In the genomic region with DNA sequence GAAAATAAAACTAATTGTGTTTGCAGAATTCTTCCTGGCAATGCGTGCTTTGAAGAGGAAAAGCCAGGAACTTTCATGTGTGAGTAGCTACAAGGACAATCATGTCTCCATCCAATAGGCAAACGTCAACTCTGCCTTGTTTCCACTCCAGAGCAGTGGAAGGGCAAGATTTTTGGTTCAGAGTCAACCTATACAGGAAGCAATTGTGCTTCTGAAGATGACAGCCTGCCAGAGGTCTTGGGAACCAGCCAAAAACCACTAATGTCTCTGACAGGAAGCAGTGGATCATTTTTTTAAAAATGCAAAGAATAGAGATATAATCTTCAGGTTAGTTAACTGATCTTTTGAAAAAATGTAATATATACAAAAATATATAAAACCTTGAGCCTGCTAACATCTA, we compare ENCODE assay signal across 15 mouse cellular contexts. TPM values are rescaled to one million over a fixed set of nuclear protein-coding genes. Genes with fewer than 3 reads are reported as not detected.
DNase-seq lines count a peak whose midpoint lies in the region; ATAC-seq and TF ChIP-seq lines count a peak whose summit lies in the region.
"Had no signal": no experiment of that assay in that cellular context is flagged by ENCODE, and none has a peak within 500 bp of the region (broad histone marks: within the 10 kb centered on the region; RNA-seq: fewer than 3 reads in every experiment).

No protein-coding gene starts in this region.

- no peaks in the 10 kb centered on the region for H3K4me1 ChIP-seq in cerebellum, adult 2 months (ENCODE audit: control insufficient read depth, insufficient read depth, low read length)
- H3K4me1 ChIP-seq in heart, adult 2 months (ENCODE audit: control insufficient read depth, insufficient read depth, low read length), result no peaks in the 10 kb centered on the region
- no peaks in the 10 kb centered on the region for H3K4me1 ChIP-seq in midbrain, postnatal 0 days (ENCODE audit: insufficient read depth, low read length)
- H3K4me1 ChIP-seq in midbrain, embryonic 13.5 days (replicated peaks), result no peaks in the 10 kb centered on the region
- H3K4me1 ChIP-seq: heart, embryonic 13.5 days; liver, embryonic 15.5 days; neural tube, embryonic 13.5 days had no signal

- H3K79me2 ChIP-seq in heart, adult 2 months (replicated peaks; ENCODE audit: control insufficient read depth, insufficient read depth, low read length), result no peaks in the 10 kb centered on the region

- ATAC-seq in midbrain, postnatal 0 days (ENCODE audit: low FRiP score), result no peak
- ATAC-seq in midbrain, embryonic 13.5 days, result no peak
- ATAC-seq: forebrain, embryonic 14.5 days; intestine, embryonic 16.5 days had no signal

- no peak for TF ChIP-seq CTCF in cerebellum, adult 2 months (IDR thresholded peaks at IDR 0.05; ENCODE audit: borderline replicate concordance, insufficient read depth, low read depth, low read length)
- TF ChIP-seq CTCF in heart, adult 2 months (IDR thresholded peaks at IDR 0.05), result no peak
- TF ChIP-seq CTCF in midbrain, postnatal 0 days (IDR thresholded peaks at IDR 0.05), result no peak

- TF ChIP-seq POLR2A in cerebellum, adult 2 months (IDR thresholded peaks at IDR 0.05; ENCODE audit: borderline replicate concordance, insufficient read depth, low read length), result no peak
- TF ChIP-seq POLR2A in heart, adult 2 months (IDR thresholded peaks at IDR 0.05; ENCODE audit: insufficient read depth, low read depth, low read length), result no peak

- H3K4me3 ChIP-seq in cerebellum, adult 2 months (replicated peaks; ENCODE audit: insufficient read depth, low read depth, low read length), result no peak overlapping the region
- H3K4me3 ChIP-seq in heart, adult 2 months, result no peak overlapping the region
- no peak overlapping the region for H3K4me3 ChIP-seq in midbrain, postnatal 0 days (ENCODE audit: low read depth, low read length)
- H3K4me3 ChIP-seq in midbrain, embryonic 13.5 days (replicated peaks), result no peak overlapping the region
- H3K4me3 ChIP-seq: heart, embryonic 13.5 days; liver, embryonic 15.5 days; neural tube, embryonic 13.5 days had no signal

- intact Hi-C loops in heart, postnatal 14 days (cut with DNase I), result no loop called here
- intact Hi-C loops in heart, adult 2 months (cut with DNase I), result no loop called here

- no peaks in the 10 kb centered on the region for H3K36me3 ChIP-seq in heart, adult 2 months (ENCODE audit: control insufficient read depth, insufficient read depth, low read length)
- H3K36me3 ChIP-seq in midbrain, postnatal 0 days (ENCODE audit: insufficient read depth, low read length), result no peaks in the 10 kb centered on the region
- H3K36me3 ChIP-seq in midbrain, embryonic 13.5 days, result no peaks in the 10 kb centered on the region
- H3K36me3 ChIP-seq: heart, embryonic 13.5 days; liver, embryonic 15.5 days; neural tube, embryonic 13.5 days had no signal

- DNase-seq in cerebellum, adult 2 months, result peak; percentile 7 to 28
- no peak for DNase-seq in cerebellum, adult 11-12 months
- peak; percentile 17 to 34 for DNase-seq in heart, postnatal 14 days
- DNase-seq in heart, adult 2 months, result no peak
- peak; percentile 39 for DNase-seq in midbrain, postnatal 0 days (ENCODE audit: low spot score)
- DNase-seq in lung, postnatal 4 days, result peak; percentile 31 to 40
- DNase-seq in layer of hippocampus, adult 9-11 months, result no peak
- DNase-seq: embryo, embryonic 11 days had no signal

- no peaks in the 10 kb centered on the region for H3K27me3 ChIP-seq in cerebellum, adult 2 months (ENCODE audit: control insufficient read depth, insufficient read depth, low read length)
- H3K27me3 ChIP-seq in heart, adult 2 months (ENCODE audit: control insufficient read depth, insufficient read depth, low read length), result no peaks in the 10 kb centered on the region
- H3K27me3 ChIP-seq in midbrain, postnatal 0 days (ENCODE audit: insufficient read depth, low read length), result no peaks in the 10 kb centered on the region
- no peaks in the 10 kb centered on the region for H3K27me3 ChIP-seq in midbrain, embryonic 13.5 days
- H3K27me3 ChIP-seq: heart, embryonic 13.5 days; liver, embryonic 15.5 days; neural tube, embryonic 13.5 days had no signal

- no peak overlapping the region for H3K27ac ChIP-seq in cerebellum, adult 2 months (ENCODE audit: insufficient read depth, low read length)
- H3K27ac ChIP-seq in heart, adult 2 months, result no peak overlapping the region
- no peak overlapping the region for H3K27ac ChIP-seq in midbrain, postnatal 0 days (ENCODE audit: low read depth, low read length)
- H3K27ac ChIP-seq in midbrain, embryonic 13.5 days, result no peak overlapping the region
- H3K27ac ChIP-seq: heart, embryonic 13.5 days; liver, embryonic 15.5 days; neural tube, embryonic 13.5 days had no signal

- H3K9ac ChIP-seq in heart, adult 2 months (ENCODE audit: low read depth, low read length), result no peak overlapping the region
- H3K9ac ChIP-seq in midbrain, postnatal 0 days (replicated peaks; ENCODE audit: low read length, poor library complexity, severe bottlenecking), result no peak overlapping the region
- H3K9ac ChIP-seq in midbrain, embryonic 13.5 days (replicated peaks), result no peak overlapping the region
- H3K9ac ChIP-seq: heart, embryonic 13.5 days; liver, embryonic 15.5 days; neural tube, embryonic 13.5 days had no signal

- H3K9me3 ChIP-seq in midbrain, postnatal 0 days (ENCODE audit: low read length), result no peaks in the 10 kb centered on the region
- H3K9me3 ChIP-seq in midbrain, embryonic 13.5 days, result no peaks in the 10 kb centered on the region
- H3K9me3 ChIP-seq: heart, embryonic 13.5 days; liver, embryonic 15.5 days; neural tube, embryonic 13.5 days had no signal

- 20% methylated on average over 2 of the region's 2 CpGs for WGBS in cerebellum, adult 2 months
- 22% methylated on average over 2 of the region's 2 CpGs for WGBS in heart, adult 2 months
- 61% methylated on average over 2 of the region's 2 CpGs for WGBS in midbrain, postnatal 0 days
- 69% methylated on average over 2 of the region's 2 CpGs for WGBS in midbrain, embryonic 13.5 days

- no peak for TF ChIP-seq EP300 in heart, adult 2 months (IDR thresholded peaks at IDR 0.05; ENCODE audit: insufficient read depth, low read depth, low read length)

- no peak overlapping the region for H3K4me2 ChIP-seq in midbrain, postnatal 0 days (ENCODE audit: low read depth, low read length, poor library complexity, severe bottlenecking)
- no peak overlapping the region for H3K4me2 ChIP-seq in midbrain, embryonic 13.5 days (replicated peaks)
- H3K4me2 ChIP-seq: heart, embryonic 13.5 days; liver, embryonic 15.5 days; midbrain, embryonic 11.5 days; neural tube, embryonic 13.5 days had no signal

RNA-seq across cellular contexts. Expression of a gene that starts 38.6 kb away (rescaled TPM):
- polyA plus RNA-seq in cerebellum, adult 2 months (2012; rRNA removed), result 8.0 and 10.5 TPM in 2 replicates
- 10 to 100 TPM; 21.0 to 23.3 TPM for total RNA-seq in heart, postnatal 14 days (2021)
- 10 to 100 TPM; 14.3 to 15.8 TPM for total RNA-seq in heart, adult 2 months (2021)
- polyA plus RNA-seq in heart, adult 2 months (2012; rRNA removed), result 2.6 and 7.0 TPM in 2 replicates
- 70.4 and 73.9 TPM in 2 replicates for total RNA-seq in midbrain, postnatal 0 days (2014; rRNA removed)
- 81.1 and 88.9 TPM in 2 replicates for polyA plus RNA-seq in midbrain, postnatal 0 days (2015; fragmentation: Nextera tagmentation; extraction: Ambion mirVana)
- polyA plus RNA-seq in midbrain, embryonic 13.5 days (2015; fragmentation: Nextera tagmentation; extraction: Ambion mirVana), result 325 and 347 TPM in 2 replicates

Comparison
In these comparisons a context has a peak if more than half of its experiments do, and no peak if none do; other contexts are left out.
1. DNase-seq: peak in cerebellum, adult 2 months (2 of 2), heart, postnatal 14 days (2 of 2), midbrain, postnatal 0 days (single experiment) and lung, postnatal 4 days (2 of 2); none in cerebellum, adult 11-12 months (single experiment), heart, adult 2 months (0 of 2) and layer of hippocampus, adult 9-11 months (single experiment).